ENCODE assay signal across 12 mouse cellular contexts in the genomic region with DNA sequence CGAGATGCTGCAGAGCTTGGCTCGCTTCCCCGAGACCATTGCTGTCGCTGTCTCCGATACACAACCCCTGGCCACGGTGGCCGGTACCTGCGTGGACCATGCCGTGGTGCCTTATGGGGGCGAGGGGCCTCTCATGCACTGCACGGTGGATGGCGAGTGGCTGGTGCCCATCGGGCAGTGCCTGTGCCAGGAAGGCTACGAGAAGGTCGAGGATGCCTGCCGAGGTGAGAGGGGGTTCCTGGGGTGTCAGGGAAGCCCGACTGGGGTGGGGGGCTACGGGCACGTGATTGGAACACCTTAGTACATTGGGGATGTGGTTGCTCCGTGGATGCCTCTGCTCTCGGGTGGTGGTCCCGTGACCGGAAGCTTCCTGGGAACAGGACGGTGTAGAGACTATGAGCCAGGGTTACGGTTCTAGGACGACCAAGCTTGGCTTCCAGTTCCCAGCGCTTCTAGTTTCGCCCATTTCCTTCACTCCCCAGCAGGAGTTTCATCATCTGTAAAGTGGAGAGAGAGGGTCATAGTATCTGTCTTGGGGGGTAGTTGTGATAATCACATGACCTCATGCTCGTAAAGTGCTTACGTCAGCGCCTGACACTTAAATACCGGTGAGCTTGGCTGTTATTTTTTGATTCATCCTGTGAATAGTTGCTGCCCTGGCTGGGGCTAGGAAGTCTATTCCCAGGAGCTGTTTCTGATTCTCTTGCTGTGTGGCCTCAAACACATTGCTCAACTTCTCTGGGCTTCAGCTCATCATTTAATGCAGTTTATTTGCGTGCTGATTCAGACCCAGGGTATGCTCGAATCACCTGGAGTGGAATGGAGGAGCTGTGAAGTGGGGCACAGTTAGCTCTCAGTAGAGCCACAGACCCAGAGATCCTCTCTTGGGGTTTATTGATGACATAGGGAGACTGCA. TPM values are rescaled to one million over a fixed set of nuclear protein-coding genes. Genes with fewer than 3 reads are reported as not detected.
DNase-seq lines count a peak whose midpoint lies in the region; ATAC-seq and TF ChIP-seq lines count a peak whose summit lies in the region.
"Had no signal": no experiment of that assay in that cellular context is flagged by ENCODE, and none has a peak within 500 bp of the region (broad histone marks: within the 10 kb centered on the region; RNA-seq: fewer than 3 reads in every experiment).

No protein-coding gene starts in this region.

- no peak overlapping the region for H3K4me3 ChIP-seq in heart, embryonic 12.5 days
- no peak overlapping the region for H3K4me3 ChIP-seq in midbrain, embryonic 11.5 days (ENCODE audit: low read depth, low read length)
- no peak overlapping the region for H3K4me3 ChIP-seq in midbrain, postnatal 0 days (ENCODE audit: low read depth, low read length)
- H3K4me3 ChIP-seq in intestine, embryonic 16.5 days (ENCODE audit: low read length): peak overlapping the region; percentile 12; the same call in 1 of the 2 replicates
- no peak overlapping the region for H3K4me3 ChIP-seq in stomach, embryonic 16.5 days (replicated peaks; ENCODE audit: low read length)

- H3K27me3 ChIP-seq in heart, embryonic 12.5 days (replicated peaks): no peaks in the 10 kb centered on the region
- no peaks in the 10 kb centered on the region; the same call in 1 of the 2 replicates for H3K27me3 ChIP-seq in midbrain, embryonic 11.5 days (ENCODE audit: control insufficient read depth, insufficient read depth, low read length)
- no peaks in the 10 kb centered on the region for H3K27me3 ChIP-seq in midbrain, postnatal 0 days (ENCODE audit: insufficient read depth, low read length)
- H3K27me3 ChIP-seq in intestine, embryonic 16.5 days (replicated peaks; ENCODE audit: control insufficient read depth, insufficient read depth, low read length): no peaks in the 10 kb centered on the region
- H3K27me3 ChIP-seq in stomach, embryonic 16.5 days (ENCODE audit: control insufficient read depth, insufficient read depth, low read length): no peaks in the 10 kb centered on the region

- ATAC-seq in heart, embryonic 12.5 days (ENCODE audit: insufficient number of reproducible peaks, low FRiP score): no peak
- no peak for ATAC-seq in midbrain, embryonic 11.5 days (ENCODE audit: low FRiP score)
- ATAC-seq in midbrain, postnatal 0 days (ENCODE audit: low FRiP score): no peak
- no peak for ATAC-seq in intestine, embryonic 16.5 days
- no peak for ATAC-seq in stomach, embryonic 16.5 days (ENCODE audit: insufficient read depth, low FRiP score)
- ATAC-seq: forebrain, embryonic 14.5 days had no signal

- H3K9ac ChIP-seq in heart, embryonic 12.5 days: 0 out of 2 replicates have a peak overlapping the region, but pooled peaks have one; percentile 38
- no peak overlapping the region; the same call in 1 of the 2 replicates for H3K9ac ChIP-seq in midbrain, embryonic 11.5 days (ENCODE audit: low read length)
- H3K9ac ChIP-seq in midbrain, postnatal 0 days (replicated peaks; ENCODE audit: low read length, poor library complexity, severe bottlenecking): no peak overlapping the region
- peak overlapping the region; percentile 50 for H3K9ac ChIP-seq in intestine, embryonic 16.5 days (ENCODE audit: low read depth, low read length)
- H3K9ac ChIP-seq in stomach, embryonic 16.5 days (ENCODE audit: low read length): peak overlapping the region; percentile 34; the same call in 1 of the 2 replicates

- no peaks in the 10 kb centered on the region for H3K9me3 ChIP-seq in heart, embryonic 12.5 days (replicated peaks)
- H3K9me3 ChIP-seq in midbrain, embryonic 11.5 days (ENCODE audit: control insufficient read depth, low read length): no peaks in the 10 kb centered on the region
- no peaks in the 10 kb centered on the region for H3K9me3 ChIP-seq in midbrain, postnatal 0 days (ENCODE audit: low read length)
- no peaks in the 10 kb centered on the region for H3K9me3 ChIP-seq in intestine, embryonic 16.5 days (ENCODE audit: control insufficient read depth, low read length)
- H3K9me3 ChIP-seq in stomach, embryonic 16.5 days (replicated peaks; ENCODE audit: control insufficient read depth, low read length): no peaks in the 10 kb centered on the region

- intact Hi-C loops in heart, postnatal 25 days (cut with DNase I): no loop called here

- no peak for DNase-seq in heart, postnatal 25 days (ENCODE audit: low spot score)
- DNase-seq in midbrain, embryonic 11.5 days (ENCODE audit: low spot score, missing footprints): no peak
- no peak for DNase-seq in midbrain, postnatal 0 days (ENCODE audit: low spot score)
- no peak for DNase-seq in cerebellum, postnatal 25 days
- no peak for DNase-seq in adrenal gland, adult 8-10 months
- DNase-seq: cerebellum, postnatal 36 days had no signal

- H3K27ac ChIP-seq in heart, embryonic 12.5 days (ENCODE audit: poor library complexity, severe bottlenecking): peak overlapping the region; percentile 96
- peak overlapping the region; percentile 66 for H3K27ac ChIP-seq in midbrain, embryonic 11.5 days (ENCODE audit: low read depth, low read length)
- H3K27ac ChIP-seq in midbrain, postnatal 0 days (ENCODE audit: low read depth, low read length): no peak overlapping the region
- peak overlapping the region; percentile 77 for H3K27ac ChIP-seq in intestine, embryonic 16.5 days (ENCODE audit: low read length)
- peak overlapping the region; percentile 68; the same call in 1 of the 2 replicates for H3K27ac ChIP-seq in stomach, embryonic 16.5 days (ENCODE audit: low read length)

- peaks cover 16% of the 10 kb centered on the region for H3K36me3 ChIP-seq in heart, embryonic 12.5 days
- no peaks in the 10 kb centered on the region; the same call in 1 of the 2 replicates for H3K36me3 ChIP-seq in midbrain, embryonic 11.5 days (ENCODE audit: control insufficient read depth, insufficient read depth, low read length)
- H3K36me3 ChIP-seq in midbrain, postnatal 0 days (ENCODE audit: insufficient read depth, low read length): no peaks in the 10 kb centered on the region
- H3K36me3 ChIP-seq in intestine, embryonic 16.5 days (ENCODE audit: control insufficient read depth, insufficient read depth, low read length): no peaks in the 10 kb centered on the region
- H3K36me3 ChIP-seq in stomach, embryonic 16.5 days (ENCODE audit: control insufficient read depth, insufficient read depth, low read length): no peaks in the 10 kb centered on the region

- peak overlapping the region; percentile 47; the same call in 1 of the 2 replicates for H3K4me2 ChIP-seq in heart, embryonic 12.5 days
- H3K4me2 ChIP-seq in midbrain, embryonic 11.5 days: no peak overlapping the region; the same call in 1 of the 2 replicates
- no peak overlapping the region for H3K4me2 ChIP-seq in midbrain, postnatal 0 days (ENCODE audit: low read depth, low read length, poor library complexity, severe bottlenecking)
- H3K4me2 ChIP-seq in intestine, embryonic 16.5 days (ENCODE audit: low read depth, low read length): peak overlapping the region; percentile 28
- no peak overlapping the region for H3K4me2 ChIP-seq in stomach, embryonic 16.5 days (ENCODE audit: low read depth, low read length)

- peaks cover 91% of the 10 kb centered on the region for H3K4me1 ChIP-seq in heart, embryonic 12.5 days (replicated peaks)
- H3K4me1 ChIP-seq in midbrain, embryonic 11.5 days (ENCODE audit: control insufficient read depth, insufficient read depth, low read length): peaks cover 52% of the 10 kb centered on the region
- peaks cover 5% of the 10 kb centered on the region; the same call in 1 of the 2 replicates for H3K4me1 ChIP-seq in midbrain, postnatal 0 days (ENCODE audit: insufficient read depth, low read length)
- peaks cover 68% of the 10 kb centered on the region for H3K4me1 ChIP-seq in intestine, embryonic 16.5 days (ENCODE audit: control insufficient read depth, insufficient read depth, low read length)
- peaks cover 63% of the 10 kb centered on the region for H3K4me1 ChIP-seq in stomach, embryonic 16.5 days (ENCODE audit: control insufficient read depth, insufficient read depth, low read length)

- TF ChIP-seq CTCF in midbrain, postnatal 0 days (IDR thresholded peaks at IDR 0.05): no peak

- WGBS in heart, embryonic 12.5 days: 83% methylated on average over 34 of the region's 34 CpGs
- WGBS in midbrain, embryonic 11.5 days: 93% methylated on average over 34 of the region's 34 CpGs
- 95% methylated on average over 34 of the region's 34 CpGs for WGBS in midbrain, postnatal 0 days
- WGBS in intestine, embryonic 16.5 days: 89% methylated on average over 34 of the region's 34 CpGs
- WGBS in stomach, embryonic 16.5 days: 91% methylated on average over 34 of the region's 34 CpGs

RNA-seq across cellular contexts. Expression of gene Epha2, which starts 8.1 kb away (rescaled TPM):
- 5.3 and 6.1 TPM in 2 replicates for polyA plus RNA-seq in heart, embryonic 12.5 days (2016; fragmentation: Nextera tagmentation; extraction: Ambion mirVana)
- total RNA-seq in heart, postnatal 25 days (2021): 1 to 10 TPM; 6.8 to 7.7 TPM
- polyA plus RNA-seq in midbrain, embryonic 11.5 days (2014; fragmentation: Nextera tagmentation; extraction: Ambion mirVana): 2.2 and 2.5 TPM in 2 replicates
- 3.1 and 3.2 TPM in 2 replicates for total RNA-seq in midbrain, postnatal 0 days (2014; rRNA removed)
- 0.27 and 0.30 TPM in 2 replicates for polyA plus RNA-seq in midbrain, postnatal 0 days (2015; fragmentation: Nextera tagmentation; extraction: Ambion mirVana)
- 7.6 and 8.5 TPM in 2 replicates for polyA plus RNA-seq in intestine, embryonic 16.5 days (2015; fragmentation: Nextera tagmentation; extraction: Ambion mirVana)
- polyA plus RNA-seq in stomach, embryonic 16.5 days (2015; fragmentation: Nextera tagmentation; extraction: Ambion mirVana): 9.5 and 12.1 TPM in 2 replicates
- total RNA-seq in adrenal gland, adult 8-10 months (2022): 10 to 100 TPM; 11.4 to 21.1 (median 16.2) TPM
- total RNA-seq: hematopoietic stem cell, adult 5-6 weeks had no signal

RNA-seq across cellular contexts. Expression of gene Fam131c, which starts 58.9 kb away (rescaled TPM):
- 0.93 and 1.1 TPM in 2 replicates for polyA plus RNA-seq in heart, embryonic 12.5 days (2016; fragmentation: Nextera tagmentation; extraction: Ambion mirVana)
- under 1 TPM; 0.42 to 0.73 TPM for total RNA-seq in heart, postnatal 25 days (2021)
- polyA plus RNA-seq in midbrain, embryonic 11.5 days (2014; fragmentation: Nextera tagmentation; extraction: Ambion mirVana): 2.2 and 2.9 TPM in 2 replicates
- total RNA-seq in midbrain, postnatal 0 days (2014; rRNA removed): 105 and 119 TPM in 2 replicates
- 56.7 and 60.2 TPM in 2 replicates for polyA plus RNA-seq in midbrain, postnatal 0 days (2015; fragmentation: Nextera tagmentation; extraction: Ambion mirVana)
- polyA plus RNA-seq in intestine, embryonic 16.5 days (2015; fragmentation: Nextera tagmentation; extraction: Ambion mirVana): 1.5 and 1.6 TPM in 2 replicates
- 3.0 and 3.5 TPM in 2 replicates for polyA plus RNA-seq in stomach, embryonic 16.5 days (2015; fragmentation: Nextera tagmentation; extraction: Ambion mirVana)
- total RNA-seq in adrenal gland, adult 8-10 months (2022): 1 to 10 TPM; 1.2 to 5.7 (median 2.8) TPM
- total RNA-seq: hematopoietic stem cell, adult 5-6 weeks; megakaryocyte-erythroid progenitor cell, adult 5-6 weeks had no signal

Comparison
In these comparisons a context has a peak if more than half of its experiments do, and no peak if none do; other contexts are left out.
1. RNA of gene Fam131c, which starts 58.9 kb away (polyA plus RNA-seq): 56.7 to 60.2 TPM in midbrain, postnatal 0 days; 3.0 to 3.5 TPM in stomach, embryonic 16.5 days, 2.2 to 2.9 TPM in midbrain, embryonic 11.5 days, 1.5 to 1.6 TPM in intestine, embryonic 16.5 days and 0.93 to 1.1 TPM in heart, embryonic 12.5 days; every median in the first group is over 10 times any median in the second.
2. H3K4me2 ChIP-seq: peak in heart, embryonic 12.5 days (single experiment) and intestine, embryonic 16.5 days (single experiment); none in midbrain, embryonic 11.5 days (single experiment), midbrain, postnatal 0 days (single experiment) and stomach, embryonic 16.5 days (single experiment).
3. H3K9ac ChIP-seq: peak in heart, embryonic 12.5 days (single experiment), intestine, embryonic 16.5 days (single experiment) and stomach, embryonic 16.5 days (single experiment); none in midbrain, embryonic 11.5 days (single experiment) and midbrain, postnatal 0 days (single experiment).